ENCODE assay signal across 21 mouse cellular contexts in genomic region chr5:93330851-93331250, GRCm38 (mm10).
DNase-seq lines count a peak whose midpoint lies in the region; ATAC-seq lines count a peak whose summit lies in the region.
"Had no signal": no experiment of that assay in that cellular context is flagged by ENCODE, and none has a peak within 500 bp of the region (broad histone marks: within the 10 kb centered on the region; RNA-seq: fewer than 3 reads in every experiment).

No protein-coding gene starts in this region.

- H3K27ac ChIP-seq in kidney, embryonic 14.5 days (ENCODE audit: low read depth, low read length) = no peak overlapping the region

- H3K27me3 ChIP-seq in kidney, embryonic 14.5 days (ENCODE audit: control insufficient read depth, insufficient read depth, low read length) = no peaks in the 10 kb centered on the region
- H3K27me3 ChIP-seq: Patski had no signal

- no peak overlapping the region for H3K4me2 ChIP-seq in kidney, embryonic 14.5 days (replicated peaks; ENCODE audit: low read depth, low read length)

- H3K9me3 ChIP-seq in kidney, embryonic 14.5 days (ENCODE audit: control insufficient read depth, low read length) = no peaks in the 10 kb centered on the region
- H3K9me3 ChIP-seq: G1E had no signal

- no peak overlapping the region for H3K4me3 ChIP-seq in kidney, embryonic 14.5 days (ENCODE audit: low read length)

- peak; percentile 90 for DNase-seq in Muller cell, postnatal 12 days (ENCODE audit: inconsistent ontology term)
- peak; percentile 1 for DNase-seq in adipocyte (ENCODE audit: low spot score)
- DNase-seq in T-cell, adult 2 months (ENCODE audit: low spot score) = no peak
- DNase-seq: adrenal gland, adult 2 months; adrenal gland, adult 8-10 months; adrenal gland, postnatal 10 days; adrenal gland, postnatal 14 days; adrenal gland, postnatal 25 days; adrenal gland, postnatal 36 days; B cell, adult 2 months; cerebellum, adult 11 months; cerebellum, adult 11-12 months; cerebellum, adult 18-20 months; cerebellum, adult 2 months; cerebellum, adult 8-10 months; cerebellum, adult 9-10 months had no signal

- no peaks in the 10 kb centered on the region for H3K4me1 ChIP-seq in kidney, embryonic 14.5 days (ENCODE audit: control insufficient read depth, insufficient read depth, low read length)

- WGBS in kidney, embryonic 14.5 days = 59% methylated on average over 2 of the region's 2 CpGs

- H3K36me3 ChIP-seq in kidney, embryonic 14.5 days (ENCODE audit: control insufficient read depth, insufficient read depth, low read length) = no peaks in the 10 kb centered on the region
- H3K36me3 ChIP-seq: G1E had no signal

- H3K9ac ChIP-seq in kidney, embryonic 14.5 days (ENCODE audit: low read depth, low read length) = no peak overlapping the region

- ATAC-seq in kidney, embryonic 14.5 days (ENCODE audit: low FRiP score, low TSS enrichment) = no peak
- ATAC-seq: activated CD4-positive, CD25-positive, alpha-beta regulatory T cell, adult 4 months; CD4-positive, CD25-positive, alpha-beta regulatory T cell, adult 4 months; Patski had no signal
